Mouse (Mus musculus) midbrain, embryonic 12.5 days (tissue): ENCODE results near the gene Cfap52. TPM values are rescaled to one million over a fixed set of nuclear protein-coding genes. Genes with fewer than 3 reads are reported as not detected.

Source experiments
- ATAC-seq: fragments of 200-750 bp; cut with Nextera tagmentation; 2 replicates; pipeline ENCODE4 v1.8.0; 2017; ENCODE audit warnings: low read depth, moderate TSS enrichment, moderate library complexity; ENCODE audit not compliant: low FRiP score
- H3K27ac ChIP-seq: fragments of 300-500 bp; sonication (generic); replicated peaks from 2 replicates; pipeline ENCODE4 v1.5.1; 2016; ENCODE audit warnings: mild to moderate bottlenecking
- H3K27me3 ChIP-seq: fragments of 300-500 bp; sonication (generic); 2 replicates; pipeline ENCODE4 v1.6.1; 2016; ENCODE audit warnings: mild to moderate bottlenecking
- H3K36me3 ChIP-seq: fragments of 300-500 bp; sonication (generic); 2 replicates; pipeline ENCODE4 v1.6.1; 2016
- H3K4me1 ChIP-seq: fragments of 300-500 bp; sonication (generic); 2 replicates; pipeline ENCODE4 v1.6.1; 2016
- H3K4me2 ChIP-seq: fragments of 300-500 bp; sonication (generic); replicated peaks from 2 replicates; pipeline ENCODE4 v1.6.1; 2016; ENCODE audit warnings: mild to moderate bottlenecking, moderate library complexity
- H3K4me3 ChIP-seq: fragments of 300-500 bp; sonication (generic); 2 replicates; pipeline ENCODE4 v1.5.1; 2016; ENCODE audit warnings: mild to moderate bottlenecking
- H3K9ac ChIP-seq: fragments of 300-500 bp; sonication (generic); replicated peaks from 2 replicates; pipeline ENCODE4 v1.6.1; 2016; ENCODE audit warnings: mild to moderate bottlenecking, moderate library complexity
- H3K9me3 ChIP-seq: fragments of 300-500 bp; sonication (generic); 2 replicates; pipeline ENCODE4 v1.6.1; 2016; ENCODE audit warnings: mild to moderate bottlenecking
- WGBS: fragments of 180-500 bp; shearing (Covaris S2); methylation state at CpG from one replicate; pipeline ENCODE4 v1.1.7; 2016; 5-methylcytosine and 5-hydroxymethylcytosine counted together
- polyA plus RNA-seq: library from polyadenylated mRNA; unstranded; fragments of >200 nt; fragmentation: Nextera tagmentation; extraction: Ambion mirVana; gene quantifications from 2 replicates; pipeline ENCODE4 v1.2.1, GENCODE M21; 2016

Gene Cfap52
- polyA plus RNA-seq, 1 experiment from 2014 or later, result 0.57 TPM

DNA sequence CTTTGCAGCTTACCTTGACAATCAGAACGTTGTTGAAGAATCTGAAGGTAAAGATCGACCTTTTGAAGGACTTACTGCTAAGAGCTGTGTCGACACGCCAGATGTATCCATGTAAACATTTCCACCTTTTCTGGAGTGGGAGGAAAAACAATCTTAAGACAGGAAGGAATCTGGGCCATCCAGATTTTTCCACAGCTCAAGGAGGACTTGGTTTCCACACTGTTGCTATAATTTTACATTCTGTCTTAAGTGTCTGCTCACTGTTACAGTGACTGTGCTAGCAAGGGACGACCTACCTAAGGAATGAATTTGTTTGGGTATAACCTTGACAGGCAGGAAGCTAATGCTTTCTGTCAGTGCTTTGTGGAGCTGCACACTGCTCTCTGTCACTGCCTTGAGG is 7.8 kb upstream of the Cfap52 start:
- Histone ChIP-seq H3K36me3 (peaks cover 22% of the 10 kb centered on the region), H3K4me2 (no peak overlapping the region), H3K9me3 (no peaks in the 10 kb centered on the region), H3K27ac (no peak overlapping the region), H3K4me1 (no peaks in the 10 kb centered on the region), H3K4me3 (no peak overlapping the region), H3K27me3 (peaks cover 6% of the 10 kb centered on the region; the same call in 1 of the 2 replicates), H3K9ac (no peak overlapping the region)
- ATAC-seq, result no peak
- WGBS, result 84% methylated on average over 5 of the region's 5 CpGs

DNA sequence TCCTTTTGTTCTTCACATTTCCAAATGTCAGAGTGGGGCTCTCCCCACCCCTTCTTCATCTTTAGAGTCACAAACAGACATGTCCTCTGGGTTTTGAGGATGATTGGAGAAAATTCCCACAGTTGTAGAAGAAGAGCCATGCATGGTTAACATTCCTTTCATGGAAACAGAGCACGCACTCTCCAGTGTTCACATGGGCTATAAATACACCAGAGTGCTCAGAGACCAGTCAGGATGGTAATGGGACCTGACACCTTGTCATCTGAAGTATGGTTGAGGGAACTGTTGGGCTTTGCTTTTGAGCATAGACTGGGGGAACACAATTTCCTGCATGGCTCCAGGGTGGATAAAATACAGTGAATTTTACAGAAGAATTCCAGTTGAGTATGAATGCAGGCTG is 7.2 kb upstream of the Cfap52 start:
- Histone ChIP-seq H3K27ac (no peak overlapping the region), H3K4me3 (no peak overlapping the region), H3K36me3 (peaks cover 22% of the 10 kb centered on the region), H3K4me2 (no peak overlapping the region), H3K27me3 (no peaks in the 10 kb centered on the region; the same call in 1 of the 2 replicates), H3K9ac (no peak overlapping the region), H3K9me3 (no peaks in the 10 kb centered on the region), H3K4me1 (peaks cover 5% of the 10 kb centered on the region; the same call in 1 of the 2 replicates)
- WGBS, result 80% methylated on average over 1 of the region's 1 CpGs
- ATAC-seq, result no peak

DNA sequence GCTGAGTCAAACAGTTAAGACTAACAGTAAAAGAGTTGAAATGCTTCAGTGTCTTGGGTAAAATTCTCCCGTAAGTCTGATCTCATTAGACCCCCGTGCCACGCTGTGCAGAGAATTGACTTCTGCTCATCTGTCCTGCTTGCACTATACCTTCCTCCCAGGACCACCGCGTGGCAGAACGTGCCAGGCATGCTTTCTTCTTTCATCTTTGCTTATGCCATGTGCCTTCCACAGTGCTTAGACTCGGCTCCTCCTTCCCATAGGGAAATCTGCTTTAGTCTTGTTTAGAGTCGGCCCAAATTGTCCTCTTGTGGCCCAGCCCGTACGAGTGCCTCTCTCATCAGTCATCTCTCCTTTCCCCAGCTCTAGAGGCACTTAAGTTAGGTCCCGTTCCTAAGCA is 2.4 kb upstream of the Cfap52 start:
- 0 out of 2 replicates have a peak overlapping the region, but pooled peaks have one; percentile 2 for H3K9ac ChIP-seq
- H3K4me3 ChIP-seq, result no peak overlapping the region
- peaks cover 15% of the 10 kb centered on the region for H3K36me3 ChIP-seq
- no peak overlapping the region for H3K27ac ChIP-seq
- no peak overlapping the region for H3K4me2 ChIP-seq
- 63% methylated on average over 11 of the region's 11 CpGs for WGBS
- no peak for ATAC-seq
- H3K9me3 ChIP-seq, result no peaks in the 10 kb centered on the region
- H3K27me3 ChIP-seq, result no peaks in the 10 kb centered on the region
- H3K4me1 ChIP-seq, result peaks cover 22% of the 10 kb centered on the region

DNA sequence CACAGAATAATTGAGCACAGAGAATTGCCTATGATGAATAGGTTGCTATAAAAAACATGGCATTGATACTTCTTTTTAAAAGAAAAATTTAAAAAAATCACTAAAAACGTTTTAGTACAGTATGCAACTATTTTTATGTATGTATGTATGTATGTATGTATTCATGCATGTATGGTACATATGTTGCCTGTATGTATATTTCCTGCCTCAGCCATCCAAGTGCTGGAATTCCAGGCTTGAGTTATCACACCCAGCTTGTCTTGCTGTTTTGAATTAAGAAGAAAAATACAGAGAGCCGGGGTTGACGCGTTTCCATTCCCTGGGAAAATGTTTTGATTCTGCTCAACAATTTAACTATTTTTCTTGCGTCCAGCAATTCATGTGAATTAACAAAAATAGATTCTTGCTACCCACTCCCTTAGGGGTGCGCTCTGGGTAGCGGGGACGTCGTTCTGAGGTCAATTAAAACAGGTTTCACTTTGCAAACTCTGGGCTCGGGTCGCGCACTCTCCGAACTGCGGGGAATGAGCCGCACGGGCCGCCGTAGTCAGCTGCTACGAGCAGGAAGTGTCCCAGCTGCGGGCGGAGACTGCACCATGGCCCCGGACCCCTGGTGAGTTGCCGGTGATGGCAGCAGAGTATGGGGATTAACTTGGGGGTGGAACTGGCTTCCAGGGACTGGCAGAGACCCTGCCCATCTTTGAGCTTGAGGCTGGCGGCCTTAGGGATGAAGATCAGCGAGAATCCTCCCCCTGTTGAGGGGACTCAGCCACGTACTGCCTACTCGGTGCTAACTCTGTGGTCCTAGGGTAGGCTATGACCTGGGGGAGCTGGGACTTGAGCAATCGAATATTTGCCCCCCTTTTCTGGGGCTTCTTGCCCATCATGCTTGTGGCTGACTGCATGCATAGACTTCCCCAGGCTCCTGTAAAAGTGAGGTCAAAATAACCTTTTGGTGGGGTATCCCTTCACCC is 741 bp upstream of the Cfap52 start, which contains the start of gene Stx8:
TSS of gene Stx8 (plus strand) at position 289 of the 974 bp plus-strand sequence.
- peak within 1 kb of the TSS; percentile 89 for H3K9ac ChIP-seq
- H3K4me3 ChIP-seq, result peak within 1 kb of the TSS; percentile 71
- H3K9me3 ChIP-seq, result no peaks in the 10 kb centered on the region
- WGBS, result under 1% methylated on average over 28 of the region's 28 CpGs
- peaks cover 22% of the 10 kb centered on the region for H3K4me1 ChIP-seq
- no peak within 1 kb of the TSS for H3K27ac ChIP-seq
- peak; percentile 77 for ATAC-seq
- peaks cover 11% of the 10 kb centered on the region for H3K36me3 ChIP-seq
- H3K27me3 ChIP-seq, result no peaks in the 10 kb centered on the region
- H3K4me2 ChIP-seq, result peak within 1 kb of the TSS; percentile 87

DNA sequence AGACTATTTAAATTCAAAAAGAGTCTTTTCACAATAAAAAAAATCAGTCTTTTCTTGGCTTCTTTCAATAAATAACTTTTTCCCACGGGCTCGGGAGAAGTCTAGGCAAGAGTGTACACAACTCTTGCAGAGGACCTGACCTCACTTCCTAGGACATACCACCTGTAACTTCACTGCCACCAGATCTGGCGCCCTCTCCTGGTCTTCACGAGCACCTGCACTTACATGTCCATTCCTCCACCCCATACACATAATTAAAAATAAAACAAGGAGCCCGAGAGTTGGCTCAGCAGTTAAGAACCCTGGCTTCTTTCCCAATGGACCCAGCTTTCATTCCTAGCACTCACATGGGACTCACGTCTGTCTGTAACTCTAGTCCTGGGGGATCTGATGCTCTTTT is 1.3 kb downstream of the Cfap52 start:
- H3K27me3 ChIP-seq, result no peaks in the 10 kb centered on the region
- no peak overlapping the region for H3K4me3 ChIP-seq
- ATAC-seq, result no peak
- no peaks in the 10 kb centered on the region for H3K9me3 ChIP-seq
- H3K4me2 ChIP-seq, result no peak overlapping the region
- H3K9ac ChIP-seq, result no peak overlapping the region
- H3K4me1 ChIP-seq, result peaks cover 22% of the 10 kb centered on the region
- 76% methylated on average over 6 of the region's 6 CpGs for WGBS
- no peak overlapping the region for H3K27ac ChIP-seq
- H3K36me3 ChIP-seq, result no peaks in the 10 kb centered on the region

DNA sequence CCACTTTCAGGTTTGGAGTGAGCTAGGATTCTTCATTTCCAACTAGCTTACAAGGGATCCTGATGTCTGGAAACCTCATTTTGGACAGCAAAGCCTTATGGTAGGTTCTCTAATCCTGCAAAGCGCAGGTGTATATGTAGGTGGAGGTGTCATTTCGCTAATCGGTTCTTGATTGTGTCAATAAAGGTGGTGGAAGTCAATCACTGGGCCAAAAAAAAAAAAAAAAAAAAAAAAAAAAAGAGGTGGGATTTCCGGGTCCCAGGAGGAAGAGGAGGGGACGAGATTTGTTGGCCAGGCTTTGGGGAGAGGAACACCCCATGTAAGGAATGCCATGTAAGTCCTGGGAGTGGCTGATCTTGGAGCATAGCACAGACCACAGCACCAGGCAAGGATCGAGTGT is 11.0 kb downstream of the Cfap52 start:
- H3K36me3 ChIP-seq, result no peaks in the 10 kb centered on the region
- no peaks in the 10 kb centered on the region for H3K4me1 ChIP-seq
- H3K9me3 ChIP-seq, result no peaks in the 10 kb centered on the region
- no peak for ATAC-seq
- no peaks in the 10 kb centered on the region for H3K27me3 ChIP-seq
- 87% methylated on average over 6 of the region's 6 CpGs for WGBS
- H3K4me2 ChIP-seq, result no peak overlapping the region
- H3K27ac ChIP-seq, result no peak overlapping the region
- H3K9ac ChIP-seq, result no peak overlapping the region
- H3K4me3 ChIP-seq, result no peak overlapping the region

DNA sequence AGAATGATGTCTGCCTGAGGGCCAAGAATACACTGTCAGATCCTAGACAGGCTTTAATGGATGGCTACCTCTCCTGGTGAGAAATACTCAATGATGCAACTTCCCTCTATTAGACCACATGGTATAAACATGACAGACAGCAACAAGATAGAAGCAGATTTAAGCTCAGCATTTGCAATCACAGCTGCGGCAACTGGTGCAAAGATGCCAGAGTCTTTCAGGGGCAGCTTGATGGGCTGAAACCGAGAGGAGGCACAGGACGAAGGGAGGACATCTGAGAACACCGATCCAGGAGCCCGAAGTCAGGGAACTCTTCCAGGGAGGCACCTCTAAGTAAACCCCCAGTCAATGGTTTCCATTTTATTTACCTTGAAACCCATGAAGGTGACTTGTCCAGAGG is 11.8 kb downstream of the Cfap52 start:
- no peak overlapping the region for H3K4me2 ChIP-seq
- H3K36me3 ChIP-seq, result no peaks in the 10 kb centered on the region
- no peaks in the 10 kb centered on the region for H3K27me3 ChIP-seq
- H3K27ac ChIP-seq, result no peak overlapping the region
- H3K9me3 ChIP-seq, result no peaks in the 10 kb centered on the region
- H3K4me1 ChIP-seq, result no peaks in the 10 kb centered on the region
- WGBS, result 85% methylated on average over 5 of the region's 5 CpGs
- ATAC-seq, result no peak
- no peak overlapping the region for H3K9ac ChIP-seq
- no peak overlapping the region for H3K4me3 ChIP-seq

- 86% methylated on average over 9 of the region's 9 CpGs for WGBS
- ATAC-seq, result no peak
- no peaks in the 10 kb centered on the region for H3K4me1 ChIP-seq
- H3K4me3 ChIP-seq, result no peak overlapping the region
- no peaks in the 10 kb centered on the region for H3K9me3 ChIP-seq
- H3K27me3 ChIP-seq, result no peaks in the 10 kb centered on the region
- no peaks in the 10 kb centered on the region for H3K36me3 ChIP-seq
- no peak overlapping the region for H3K9ac ChIP-seq
- no peak overlapping the region for H3K4me2 ChIP-seq
- H3K27ac ChIP-seq, result no peak overlapping the region
Observed at GRCm38 (mm10) chr11:67949475-67949874, 16.0 kb downstream of the Cfap52 start.

DNA sequence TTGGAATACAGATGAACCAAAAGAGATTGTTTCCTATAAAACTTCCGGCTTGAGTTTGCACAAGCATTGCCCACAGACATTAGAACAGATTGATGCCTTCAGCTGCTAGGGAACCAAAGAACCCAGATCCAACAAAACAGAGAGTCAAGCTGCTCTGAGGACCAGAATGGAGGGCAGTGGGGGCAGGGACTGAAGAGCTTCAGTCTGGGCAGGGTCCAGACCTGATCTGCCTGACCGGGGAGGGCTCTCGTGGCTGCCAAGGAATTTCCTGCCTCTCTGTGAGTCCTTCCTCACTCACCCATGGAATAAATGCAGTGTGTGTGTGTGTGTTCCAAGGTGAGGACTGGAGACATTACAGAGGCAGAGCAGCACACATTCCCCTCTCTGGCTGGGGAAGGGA is 17.2 kb downstream of the Cfap52 start:
- no peak overlapping the region for H3K9ac ChIP-seq
- no peaks in the 10 kb centered on the region for H3K36me3 ChIP-seq
- no peak overlapping the region for H3K4me2 ChIP-seq
- H3K27ac ChIP-seq, result no peak overlapping the region
- no peaks in the 10 kb centered on the region for H3K4me1 ChIP-seq
- ATAC-seq, result no peak
- H3K9me3 ChIP-seq, result no peaks in the 10 kb centered on the region
- WGBS, result 70% methylated on average over 3 of the region's 3 CpGs
- no peak overlapping the region for H3K4me3 ChIP-seq
- H3K27me3 ChIP-seq, result no peaks in the 10 kb centered on the region

DNA sequence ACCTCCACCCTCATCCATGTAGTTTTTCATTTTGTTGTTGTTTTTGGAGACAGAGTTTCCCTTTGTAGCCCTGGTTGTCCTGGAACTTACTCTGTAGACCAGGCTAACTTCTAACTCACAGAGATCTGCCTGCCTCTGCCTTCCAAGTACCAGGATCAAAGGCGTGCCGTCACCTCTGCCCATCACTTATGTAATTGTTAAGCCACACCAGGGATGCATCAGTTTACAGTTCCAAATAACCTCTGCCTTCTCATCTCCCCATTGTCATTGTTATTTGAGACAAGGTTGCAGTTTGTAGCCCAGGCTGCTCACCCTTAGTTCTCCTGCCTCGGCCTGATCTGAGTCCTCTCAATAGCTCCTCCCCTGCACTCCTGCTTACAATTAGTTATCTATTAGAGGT is 33.3 kb downstream of the Cfap52 start:
- H3K9me3 ChIP-seq, result no peaks in the 10 kb centered on the region
- WGBS, result 91% methylated on average over 3 of the region's 3 CpGs
- H3K36me3 ChIP-seq, result no peaks in the 10 kb centered on the region
- H3K9ac ChIP-seq, result no peak overlapping the region
- H3K27ac ChIP-seq, result no peak overlapping the region
- H3K4me2 ChIP-seq, result no peak overlapping the region
- H3K4me3 ChIP-seq, result no peak overlapping the region
- no peaks in the 10 kb centered on the region for H3K27me3 ChIP-seq
- no peak for ATAC-seq
- no peaks in the 10 kb centered on the region for H3K4me1 ChIP-seq

DNA sequence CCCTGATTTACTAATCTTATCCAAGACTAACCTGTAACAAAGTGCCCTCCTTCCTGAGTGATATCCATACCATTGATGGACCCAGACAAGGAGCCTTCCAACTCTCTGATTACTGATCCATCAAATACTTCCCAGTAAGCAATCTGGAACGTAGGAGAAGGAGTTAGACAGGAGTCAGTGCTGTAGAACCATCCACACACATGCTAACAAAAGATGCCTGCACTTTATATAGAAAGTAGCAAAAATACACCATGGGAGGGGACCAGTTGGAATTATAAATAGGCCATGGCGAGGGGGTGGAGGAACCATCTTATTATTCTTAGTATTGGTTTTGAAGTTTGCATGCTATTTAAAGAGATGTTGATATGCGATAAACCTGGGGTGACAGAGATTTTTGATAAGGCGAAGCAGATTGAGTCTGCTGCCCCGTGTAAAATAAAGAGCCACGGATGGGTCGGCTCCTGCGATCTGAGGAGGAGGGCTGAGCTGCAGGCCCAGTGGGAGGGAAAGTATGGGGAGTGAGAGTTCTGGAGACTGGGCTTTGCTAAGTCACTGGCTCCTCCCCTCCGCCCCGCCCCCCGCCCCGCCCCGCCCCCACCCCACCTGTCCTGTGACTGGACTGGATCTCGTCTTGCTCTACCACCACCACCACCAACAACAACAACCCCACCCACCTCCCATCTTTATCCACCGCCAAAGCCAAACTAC is 38.9 kb downstream of the Cfap52 start:
- no peaks in the 10 kb centered on the region for H3K36me3 ChIP-seq
- H3K4me1 ChIP-seq, result peaks cover 11% of the 10 kb centered on the region
- H3K27me3 ChIP-seq, result peaks cover 9% of the 10 kb centered on the region
- no peak overlapping the region for H3K4me2 ChIP-seq
- no peak for ATAC-seq
- 15% methylated on average over 12 of the region's 15 CpGs for WGBS
- H3K27ac ChIP-seq, result no peak overlapping the region
- H3K9ac ChIP-seq, result no peak overlapping the region
- H3K9me3 ChIP-seq, result no peaks in the 10 kb centered on the region
- no peak overlapping the region for H3K4me3 ChIP-seq

DNA sequence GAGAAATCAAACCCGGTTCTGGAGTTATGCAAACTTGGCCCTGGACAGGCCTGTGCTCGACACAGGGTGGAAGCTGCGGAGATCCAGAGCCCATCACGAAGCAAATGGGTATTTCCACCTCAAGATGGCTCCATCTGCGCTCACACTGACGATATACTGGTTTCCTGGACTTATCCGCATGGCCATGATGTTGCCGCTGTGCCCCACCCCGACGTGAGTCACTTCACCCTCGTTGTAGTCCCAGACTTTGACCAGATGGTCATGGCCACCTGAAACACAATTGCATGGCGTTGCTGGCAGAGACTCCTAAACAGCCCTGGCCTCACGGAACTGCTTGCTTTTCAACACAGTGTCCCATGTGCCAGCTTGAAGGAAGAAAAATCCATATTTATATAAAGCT is 40.5 kb downstream of the Cfap52 start:
- Histone ChIP-seq H3K27me3 (peaks cover 24% of the 10 kb centered on the region), H3K4me3 (no peak overlapping the region), H3K36me3 (no peaks in the 10 kb centered on the region), H3K4me1 (peaks cover 15% of the 10 kb centered on the region), H3K4me2 (no peak overlapping the region), H3K9me3 (no peaks in the 10 kb centered on the region), H3K9ac (no peak overlapping the region), H3K27ac (no peak overlapping the region)
- no peak for ATAC-seq
- 91% methylated on average over 13 of the region's 13 CpGs for WGBS
